Mouse (Mus musculus): ENCODE data around the gene Gosr2.
A peak's percentile ranks its signal among the peaks of the same experiment; 100 is the strongest.

Gene Gosr2

GRCm38 (mm10) chr11:103691036-103691435, 6.7 kb downstream of the Gosr2 start:
- DNase-seq (ENCODE audit: extremely low spot score, low spot score) = no peak

- DNase-seq (ENCODE audit: extremely low spot score, low spot score) = no peak
These were observed 8.7 kb downstream of the Gosr2 start for GRCm38 (mm10) chr11:103688980-103689378.

GRCm38 (mm10) chr11:103688271-103688979, 9.3 kb downstream of the Gosr2 start:
- no peak for DNase-seq (ENCODE audit: extremely low spot score, low spot score)

GRCm38 (mm10) chr11:103686706-103687105, 11.0 kb downstream of the Gosr2 start:
- DNase-seq (ENCODE audit: extremely low spot score, low spot score) = no peak

GRCm38 (mm10) chr11:103685261-103685736, 12.4 kb downstream of the Gosr2 start:
- DNase-seq (ENCODE audit: extremely low spot score, low spot score) = no peak

GRCm38 (mm10) chr11:103683667-103684334, 13.9 kb downstream of the Gosr2 start:
- DNase-seq (ENCODE audit: extremely low spot score, low spot score) = no peak

GRCm38 (mm10) chr11:103677042-103677441, 20.7 kb downstream of the Gosr2 start:
- peak; percentile 44 for DNase-seq (ENCODE audit: extremely low spot score, low spot score)

- peak; percentile 67 for DNase-seq (ENCODE audit: extremely low spot score, low spot score)
These were observed 22.1 kb downstream of the Gosr2 start for GRCm38 (mm10) chr11:103675556-103675955.

- no peak for DNase-seq (ENCODE audit: extremely low spot score, low spot score)
These were observed 30.7 kb downstream of the Gosr2 start for GRCm38 (mm10) chr11:103666907-103667426.

- DNase-seq (ENCODE audit: extremely low spot score, low spot score) = no peak
These were observed 31.4 kb downstream of the Gosr2 start for GRCm38 (mm10) chr11:103666181-103666906.

- no peak for DNase-seq (ENCODE audit: extremely low spot score, low spot score)
These were observed 32.0 kb downstream of the Gosr2 start for GRCm38 (mm10) chr11:103665695-103666094.

- DNase-seq (ENCODE audit: extremely low spot score, low spot score) = no peak
These were observed 34.6 kb downstream of the Gosr2 start for GRCm38 (mm10) chr11:103663119-103663518.

GRCm38 (mm10) chr11:103662546-103662945, 35.2 kb downstream of the Gosr2 start:
- DNase-seq (ENCODE audit: extremely low spot score, low spot score) = no peak

- no peak for DNase-seq (ENCODE audit: extremely low spot score, low spot score)
These were observed 35.8 kb downstream of the Gosr2 start for GRCm38 (mm10) chr11:103661863-103662262.

- DNase-seq (ENCODE audit: extremely low spot score, low spot score) = no peak
These were observed 39.5 kb downstream of the Gosr2 start for GRCm38 (mm10) chr11:103658189-103658588.

GRCm38 (mm10) chr11:103656520-103656919, 41.2 kb downstream of the Gosr2 start:
- DNase-seq (ENCODE audit: extremely low spot score, low spot score) = peak; percentile 56

- no peak for DNase-seq (ENCODE audit: extremely low spot score, low spot score)
These were observed 44.2 kb downstream of the Gosr2 start for GRCm38 (mm10) chr11:103653359-103653965.

GRCm38 (mm10) chr11:103651426-103651825, 46.3 kb downstream of the Gosr2 start:
- no peak for DNase-seq (ENCODE audit: extremely low spot score, low spot score)

GRCm38 (mm10) chr11:103649983-103650493, 47.7 kb downstream of the Gosr2 start:
- DNase-seq (ENCODE audit: extremely low spot score, low spot score) = peak; percentile 30

- peak; percentile 33 for DNase-seq (ENCODE audit: extremely low spot score, low spot score)
These were observed 48.3 kb downstream of the Gosr2 start, which contains the start of gene Rprml for GRCm38 (mm10) chr11:103649301-103649982. Rprml (plus strand) TSS chr11:103649570.
